Mouse (Mus musculus): ENCODE results near the gene Insl6. TPM values are rescaled to one million over a fixed set of nuclear protein-coding genes. Genes with fewer than 3 reads are reported as not detected.
A peak's percentile ranks its signal among the peaks of the same experiment; 100 is the strongest.

Insl6 gene
- polyA plus RNA-seq, 1 experiment from 2014 or later = 1.9 TPM

DNA sequence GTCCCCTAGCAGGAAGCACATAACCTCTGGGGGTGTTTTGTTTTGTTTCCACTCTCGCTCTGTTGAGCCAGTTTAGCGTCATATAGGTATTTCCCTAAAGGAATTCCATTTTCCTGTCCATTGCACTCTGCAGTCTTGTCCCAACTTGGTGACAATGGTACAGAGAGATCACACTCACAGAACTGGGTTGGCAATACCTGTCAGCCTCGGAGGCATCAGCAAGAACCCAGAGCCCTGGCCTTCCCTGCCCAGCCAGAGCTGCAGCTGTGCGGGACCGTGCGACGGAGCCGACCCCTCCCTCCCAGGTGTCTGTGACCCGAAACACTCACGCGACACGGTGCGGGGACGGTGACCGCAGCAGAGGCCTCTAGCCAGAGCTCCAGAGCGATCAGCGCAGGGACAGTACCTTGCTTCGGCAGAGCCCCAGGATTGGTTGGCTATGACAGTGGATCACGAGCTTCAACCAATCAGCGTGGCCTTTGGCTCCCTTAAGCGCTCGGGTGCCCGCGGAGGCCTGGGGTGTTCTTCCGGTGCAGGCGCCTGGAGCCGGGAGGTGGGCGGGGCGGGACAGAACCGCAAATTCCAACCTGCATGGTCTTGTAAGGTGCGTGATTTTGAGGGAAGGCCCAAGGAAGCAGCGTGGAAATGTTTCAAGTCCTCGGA lies 36.4 kb upstream of the Insl6 start:
- peaks cover 20% of the 10 kb centered on the region for H3K36me3 ChIP-seq (ENCODE audit: control insufficient read depth, insufficient read depth, low read length)
- H3K4me2 ChIP-seq (ENCODE audit: low read length) = peak overlapping the region; percentile 75
- H3K4me1 ChIP-seq (ENCODE audit: control insufficient read depth, insufficient read depth, low read length) = peaks cover 17% of the 10 kb centered on the region
- peak; percentile 96 for DNase-seq
- ATAC-seq (ENCODE audit: low FRiP score, low TSS enrichment) = peak; percentile 100
- WGBS = 2% methylated on average over 33 of the region's 33 CpGs
- H3K9me3 ChIP-seq (ENCODE audit: control insufficient read depth, low read length) = no peaks in the 10 kb centered on the region
- peak overlapping the region; percentile 66 for H3K4me3 ChIP-seq (replicated peaks; ENCODE audit: low read depth, low read length)
- peak overlapping the region; percentile 74 for H3K9ac ChIP-seq (replicated peaks; ENCODE audit: low read length)
- no peaks in the 10 kb centered on the region for H3K27me3 ChIP-seq (ENCODE audit: control insufficient read depth, insufficient read depth, low read length)
- H3K27ac ChIP-seq (replicated peaks; ENCODE audit: low read depth, low read length) = peak overlapping the region; percentile 75

DNA sequence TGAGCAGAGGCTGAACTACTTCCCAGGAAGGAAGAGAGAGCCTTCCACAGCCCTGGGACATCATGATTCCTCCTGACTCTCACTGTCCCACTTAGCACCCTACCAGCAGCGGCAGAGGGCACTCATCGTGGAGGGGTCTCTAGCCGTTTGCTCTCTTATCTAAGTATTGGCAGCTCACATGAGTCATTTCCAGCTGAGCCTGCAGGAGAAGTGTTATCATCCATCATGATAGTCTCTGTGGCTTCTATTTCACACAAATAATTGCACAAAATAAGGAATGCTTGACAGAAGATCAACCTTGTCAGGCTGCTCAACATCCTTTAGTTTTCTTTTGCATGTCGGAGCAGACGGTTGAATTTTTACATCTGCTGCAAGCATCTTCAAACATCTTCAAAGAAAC lies 35.1 kb upstream of the Insl6 start:
- H3K4me2 ChIP-seq (ENCODE audit: low read length) = no peak overlapping the region
- WGBS = 94% methylated on average over 5 of the region's 5 CpGs

DNA sequence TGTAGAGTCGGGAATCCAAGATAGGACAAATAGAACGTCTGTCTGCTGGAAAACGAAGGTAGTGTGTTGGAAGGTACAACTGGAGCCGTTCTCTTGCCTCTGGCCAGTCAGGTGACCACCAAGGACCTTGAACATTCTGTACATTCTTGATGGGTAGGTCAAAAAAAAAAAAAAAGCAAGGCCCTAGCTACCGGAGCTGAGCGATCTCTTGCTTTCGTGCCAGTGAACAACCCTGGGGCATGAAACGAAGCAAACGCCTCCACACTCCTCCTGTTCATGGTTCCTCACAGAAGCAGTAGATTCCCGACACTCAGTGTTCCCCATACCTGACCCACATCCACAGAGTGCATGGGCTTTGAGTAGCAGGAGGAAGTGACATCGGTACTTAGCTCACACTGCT lies 31.1 kb upstream of the Insl6 start:
- Histone ChIP-seq H3K36me3 (ENCODE audit: control insufficient read depth, insufficient read depth, low read length) (peaks cover 31% of the 10 kb centered on the region), H3K9me3 (ENCODE audit: control insufficient read depth, low read length) (no peaks in the 10 kb centered on the region), H3K9ac (replicated peaks; ENCODE audit: low read length) (no peak overlapping the region), H3K4me2 (ENCODE audit: low read length) (no peak overlapping the region), H3K27ac (replicated peaks; ENCODE audit: low read depth, low read length) (no peak overlapping the region), H3K27me3 (ENCODE audit: control insufficient read depth, insufficient read depth, low read length) (no peaks in the 10 kb centered on the region), H3K4me1 (ENCODE audit: control insufficient read depth, insufficient read depth, low read length) (peaks cover 14% of the 10 kb centered on the region), H3K4me3 (replicated peaks; ENCODE audit: low read depth, low read length) (no peak overlapping the region)
- WGBS = 88% methylated on average over 11 of the region's 11 CpGs
- DNase-seq = no peak
- ATAC-seq (ENCODE audit: low FRiP score, low TSS enrichment) = no peak

More for the DNA sequence above, 35.1 kb upstream of the Insl6 start:
- DNase-seq (no peak), ATAC-seq (ENCODE audit: low FRiP score, low TSS enrichment) (no peak)
- H3K27me3 ChIP-seq (ENCODE audit: control insufficient read depth, insufficient read depth, low read length) = no peaks in the 10 kb centered on the region
- H3K9me3 ChIP-seq (ENCODE audit: control insufficient read depth, low read length) = no peaks in the 10 kb centered on the region
- peaks cover 25% of the 10 kb centered on the region for H3K36me3 ChIP-seq (ENCODE audit: control insufficient read depth, insufficient read depth, low read length)
- no peak overlapping the region for H3K4me3 ChIP-seq (replicated peaks; ENCODE audit: low read depth, low read length)
- H3K4me1 ChIP-seq (ENCODE audit: control insufficient read depth, insufficient read depth, low read length) = peaks cover 19% of the 10 kb centered on the region
- no peak overlapping the region; the same call in 1 of the 2 replicates for H3K9ac ChIP-seq (replicated peaks; ENCODE audit: low read length)
- H3K27ac ChIP-seq (replicated peaks; ENCODE audit: low read depth, low read length) = no peak overlapping the region

GRCm38 (mm10) chr19:29354895-29355877 lies 30.0 kb upstream of the Insl6 start:
- Histone ChIP-seq H3K9ac (replicated peaks; ENCODE audit: low read length) (no peak overlapping the region), H3K4me3 (replicated peaks; ENCODE audit: low read depth, low read length) (peak overlapping the region; percentile 12; the same call in 1 of the 2 replicates), H3K36me3 (ENCODE audit: control insufficient read depth, insufficient read depth, low read length) (peaks cover 31% of the 10 kb centered on the region), H3K27me3 (ENCODE audit: control insufficient read depth, insufficient read depth, low read length) (no peaks in the 10 kb centered on the region), H3K4me2 (ENCODE audit: low read length) (peak overlapping the region; percentile 51), H3K9me3 (ENCODE audit: control insufficient read depth, low read length) (no peaks in the 10 kb centered on the region), H3K27ac (replicated peaks; ENCODE audit: low read depth, low read length) (no peak overlapping the region), H3K4me1 (ENCODE audit: control insufficient read depth, insufficient read depth, low read length) (0 out of 2 replicates have a peak, but pooled peaks cover 5% of the 10 kb centered on the region)
- WGBS = 4% methylated on average over 20 of the region's 20 CpGs
- ATAC-seq (ENCODE audit: low FRiP score, low TSS enrichment) = peak; percentile 43; the same call in 1 of the 2 replicates
- peak; percentile 92 for DNase-seq

GRCm38 (mm10) chr19:29350991-29351390 lies 25.8 kb upstream of the Insl6 start:
- Histone ChIP-seq H3K36me3 (ENCODE audit: control insufficient read depth, insufficient read depth, low read length) (peaks cover 21% of the 10 kb centered on the region; the same call in 1 of the 2 replicates), H3K4me2 (ENCODE audit: low read length) (no peak overlapping the region), H3K27me3 (ENCODE audit: control insufficient read depth, insufficient read depth, low read length) (no peaks in the 10 kb centered on the region), H3K9ac (replicated peaks; ENCODE audit: low read length) (no peak overlapping the region), H3K9me3 (ENCODE audit: control insufficient read depth, low read length) (no peaks in the 10 kb centered on the region), H3K27ac (replicated peaks; ENCODE audit: low read depth, low read length) (no peak overlapping the region), H3K4me1 (ENCODE audit: control insufficient read depth, insufficient read depth, low read length) (0 out of 2 replicates have a peak, but pooled peaks cover 5% of the 10 kb centered on the region), H3K4me3 (replicated peaks; ENCODE audit: low read depth, low read length) (no peak overlapping the region)
- ATAC-seq (ENCODE audit: low FRiP score, low TSS enrichment) = no peak
- WGBS = 35% methylated on average over 5 of the region's 5 CpGs
- DNase-seq = no peak

- DNase-seq = no peak
- no peaks in the 10 kb centered on the region for H3K27me3 ChIP-seq (ENCODE audit: control insufficient read depth, insufficient read depth, low read length)
- no peak overlapping the region for H3K4me2 ChIP-seq (ENCODE audit: low read length)
- H3K36me3 ChIP-seq (ENCODE audit: control insufficient read depth, insufficient read depth, low read length) = peaks cover 15% of the 10 kb centered on the region; the same call in 1 of the 2 replicates
- no peaks in the 10 kb centered on the region for H3K9me3 ChIP-seq (ENCODE audit: control insufficient read depth, low read length)
- WGBS = 83% methylated on average over 6 of the region's 6 CpGs
- H3K4me1 ChIP-seq (ENCODE audit: control insufficient read depth, insufficient read depth, low read length) = no peaks in the 10 kb centered on the region
- ATAC-seq (ENCODE audit: low FRiP score, low TSS enrichment) = no peak
- no peak overlapping the region for H3K27ac ChIP-seq (replicated peaks; ENCODE audit: low read depth, low read length)
- no peak overlapping the region for H3K9ac ChIP-seq (replicated peaks; ENCODE audit: low read length)
- no peak overlapping the region for H3K4me3 ChIP-seq (replicated peaks; ENCODE audit: low read depth, low read length)
These were observed 20.5 kb upstream of the Insl6 start for GRCm38 (mm10) chr19:29345636-29346035.

- DNase-seq (no peak), ATAC-seq (ENCODE audit: low FRiP score, low TSS enrichment) (no peak)
- H3K36me3 ChIP-seq (ENCODE audit: control insufficient read depth, insufficient read depth, low read length) = peaks cover 11% of the 10 kb centered on the region; the same call in 1 of the 2 replicates
- no peak overlapping the region for H3K9ac ChIP-seq (replicated peaks; ENCODE audit: low read length)
- H3K27me3 ChIP-seq (ENCODE audit: control insufficient read depth, insufficient read depth, low read length) = no peaks in the 10 kb centered on the region
- H3K4me1 ChIP-seq (ENCODE audit: control insufficient read depth, insufficient read depth, low read length) = no peaks in the 10 kb centered on the region
- no peaks in the 10 kb centered on the region for H3K9me3 ChIP-seq (ENCODE audit: control insufficient read depth, low read length)
- H3K4me2 ChIP-seq (ENCODE audit: low read length) = no peak overlapping the region
- no peak overlapping the region for H3K4me3 ChIP-seq (replicated peaks; ENCODE audit: low read depth, low read length)
- no peak overlapping the region for H3K27ac ChIP-seq (replicated peaks; ENCODE audit: low read depth, low read length)
These were observed 19.7 kb upstream of the Insl6 start for GRCm38 (mm10) chr19:29344868-29345267.

GRCm38 (mm10) chr19:29342281-29342680 lies 17.1 kb upstream of the Insl6 start:
- Histone ChIP-seq H3K27ac (replicated peaks; ENCODE audit: low read depth, low read length) (no peak overlapping the region), H3K9ac (replicated peaks; ENCODE audit: low read length) (no peak overlapping the region), H3K36me3 (ENCODE audit: control insufficient read depth, insufficient read depth, low read length) (no peaks in the 10 kb centered on the region), H3K4me3 (replicated peaks; ENCODE audit: low read depth, low read length) (no peak overlapping the region), H3K4me1 (ENCODE audit: control insufficient read depth, insufficient read depth, low read length) (no peaks in the 10 kb centered on the region), H3K4me2 (ENCODE audit: low read length) (no peak overlapping the region), H3K9me3 (ENCODE audit: control insufficient read depth, low read length) (no peaks in the 10 kb centered on the region), H3K27me3 (ENCODE audit: control insufficient read depth, insufficient read depth, low read length) (no peaks in the 10 kb centered on the region)
- WGBS = 88% methylated on average over 6 of the region's 6 CpGs
- ATAC-seq (ENCODE audit: low FRiP score, low TSS enrichment) (no peak), DNase-seq (no peak)
